Mouse (Mus musculus): Measurements from ENCODE around the gene Selenom. TPM values are rescaled to one million over a fixed set of nuclear protein-coding genes. Genes with fewer than 3 reads are reported as not detected.

Selenom gene
- polyA plus RNA-seq, 1 experiment, result 111 TPM

- peak; percentile 95 for DNase-seq
- TF ChIP-seq POLR2A (IDR thresholded peaks at IDR 0.05; ENCODE audit: borderline replicate concordance, extremely low read depth, low read depth, low read length), result peak; percentile 45; the same call in 1 of the 2 replicates
- TF ChIP-seq CTCF (IDR thresholded peaks at IDR 0.05; ENCODE audit: insufficient read depth, low read length), result peak; percentile 79
- under 1% methylated on average over 36 of the region's 36 CpGs for WGBS
- peak overlapping the region; percentile 85 for H3K4me3 ChIP-seq (replicated peaks; ENCODE audit: extremely low read depth, low read depth, low read length)
- peaks cover 6% of the 10 kb centered on the region; the same call in 1 of the 2 replicates for H3K4me1 ChIP-seq (ENCODE audit: control insufficient read depth, insufficient read depth, low read length)
Measured at GRCm38 (mm10) chr11:3535406-3535986, 21.0 kb downstream of the Selenom start.

GRCm38 (mm10) chr11:3536082-3536481 is 21.6 kb downstream of the Selenom start:
- 35% methylated on average over 5 of the region's 5 CpGs for WGBS
- Histone ChIP-seq H3K4me3 (replicated peaks; ENCODE audit: extremely low read depth, low read depth, low read length) (peak overlapping the region; percentile 85), H3K4me1 (ENCODE audit: control insufficient read depth, insufficient read depth, low read length) (peaks cover 6% of the 10 kb centered on the region; the same call in 1 of the 2 replicates)
- DNase-seq, result no peak
- TF ChIP-seq CTCF (IDR thresholded peaks at IDR 0.05; ENCODE audit: insufficient read depth, low read length) (no peak), POLR2A (IDR thresholded peaks at IDR 0.05; ENCODE audit: borderline replicate concordance, extremely low read depth, low read depth, low read length) (0 out of 2 replicates have a peak, but pooled peaks have one; percentile 7)

- DNase-seq, result no peak
- Histone ChIP-seq H3K4me3 (replicated peaks; ENCODE audit: extremely low read depth, low read depth, low read length) (no peak overlapping the region), H3K4me1 (ENCODE audit: control insufficient read depth, insufficient read depth, low read length) (peaks cover 6% of the 10 kb centered on the region; the same call in 1 of the 2 replicates)
- TF ChIP-seq CTCF (IDR thresholded peaks at IDR 0.05; ENCODE audit: insufficient read depth, low read length), result no peak
- no peak for TF ChIP-seq POLR2A (IDR thresholded peaks at IDR 0.05; ENCODE audit: borderline replicate concordance, extremely low read depth, low read depth, low read length)
- 73% methylated on average over 5 of the region's 5 CpGs for WGBS
Measured at GRCm38 (mm10) chr11:3536745-3537333, 22.4 kb downstream of the Selenom start.

GRCm38 (mm10) chr11:3537711-3538110 is 23.2 kb downstream of the Selenom start:
- H3K4me3 ChIP-seq (replicated peaks; ENCODE audit: extremely low read depth, low read depth, low read length), result peak overlapping the region; percentile 14
- peaks cover 6% of the 10 kb centered on the region; the same call in 1 of the 2 replicates for H3K4me1 ChIP-seq (ENCODE audit: control insufficient read depth, insufficient read depth, low read length)
- WGBS, result 63% methylated on average over 3 of the region's 3 CpGs
- TF ChIP-seq POLR2A (IDR thresholded peaks at IDR 0.05; ENCODE audit: borderline replicate concordance, extremely low read depth, low read depth, low read length) (no peak), CTCF (IDR thresholded peaks at IDR 0.05; ENCODE audit: insufficient read depth, low read length) (no peak)
- DNase-seq, result no peak

GRCm38 (mm10) chr11:3538341-3538740 is 23.9 kb downstream of the Selenom start:
- WGBS, result 35% methylated on average over 4 of the region's 4 CpGs
- DNase-seq, result no peak
- TF ChIP-seq CTCF (IDR thresholded peaks at IDR 0.05; ENCODE audit: insufficient read depth, low read length), result no peak
- no peak for TF ChIP-seq POLR2A (IDR thresholded peaks at IDR 0.05; ENCODE audit: borderline replicate concordance, extremely low read depth, low read depth, low read length)

GRCm38 (mm10) chr11:3539111-3539825 is 24.8 kb downstream of the Selenom start:
- DNase-seq, result peak; percentile 87
- 3% methylated on average over 33 of the region's 33 CpGs for WGBS
- H3K4me3 ChIP-seq (replicated peaks; ENCODE audit: extremely low read depth, low read depth, low read length), result peak overlapping the region; percentile 81
- peaks cover 6% of the 10 kb centered on the region; the same call in 1 of the 2 replicates for H3K4me1 ChIP-seq (ENCODE audit: control insufficient read depth, insufficient read depth, low read length)
- TF ChIP-seq CTCF (IDR thresholded peaks at IDR 0.05; ENCODE audit: insufficient read depth, low read length), result no peak
- peak; percentile 93 for TF ChIP-seq POLR2A (IDR thresholded peaks at IDR 0.05; ENCODE audit: borderline replicate concordance, extremely low read depth, low read depth, low read length)

More at GRCm38 (mm10) chr11:3538341-3538740, 23.9 kb downstream of the Selenom start:
- Histone ChIP-seq H3K4me3 (replicated peaks; ENCODE audit: extremely low read depth, low read depth, low read length) (peak overlapping the region; percentile 81), H3K4me1 (ENCODE audit: control insufficient read depth, insufficient read depth, low read length) (peaks cover 6% of the 10 kb centered on the region; the same call in 1 of the 2 replicates)

- TF ChIP-seq CTCF (IDR thresholded peaks at IDR 0.05; ENCODE audit: insufficient read depth, low read length) (no peak), POLR2A (IDR thresholded peaks at IDR 0.05; ENCODE audit: borderline replicate concordance, extremely low read depth, low read depth, low read length) (no peak)
- Histone ChIP-seq H3K4me1 (ENCODE audit: control insufficient read depth, insufficient read depth, low read length) (peaks cover 6% of the 10 kb centered on the region; the same call in 1 of the 2 replicates), H3K4me3 (replicated peaks; ENCODE audit: extremely low read depth, low read depth, low read length) (no peak overlapping the region)
- no peak for DNase-seq
- WGBS, result 61% methylated on average over 4 of the region's 4 CpGs
Measured at GRCm38 (mm10) chr11:3539826-3540196, 25.3 kb downstream of the Selenom start.

- Histone ChIP-seq H3K4me1 (ENCODE audit: control insufficient read depth, insufficient read depth, low read length) (peaks cover 6% of the 10 kb centered on the region; the same call in 1 of the 2 replicates), H3K4me3 (replicated peaks; ENCODE audit: extremely low read depth, low read depth, low read length) (peak within 1 kb of the TSS; percentile 73)
- 90% methylated on average over 23 of the region's 23 CpGs for WGBS
- TF ChIP-seq CTCF (IDR thresholded peaks at IDR 0.05; ENCODE audit: insufficient read depth, low read length), result no peak
- TF ChIP-seq POLR2A (IDR thresholded peaks at IDR 0.05; ENCODE audit: borderline replicate concordance, extremely low read depth, low read depth, low read length), result no peak
- no peak for DNase-seq
Measured at GRCm38 (mm10) chr11:3540451-3541085, 26.1 kb downstream of the Selenom start, which contains the start of gene Smtn. TSS of gene Smtn (minus strand) at chr11:3540612.

GRCm38 (mm10) chr11:3541932-3542331 is 27.4 kb downstream of the Selenom start:
- Histone ChIP-seq H3K4me3 (replicated peaks; ENCODE audit: extremely low read depth, low read depth, low read length) (no peak overlapping the region), H3K4me1 (ENCODE audit: control insufficient read depth, insufficient read depth, low read length) (peaks cover 6% of the 10 kb centered on the region; the same call in 1 of the 2 replicates)
- DNase-seq, result no peak
- 75% methylated on average over 3 of the region's 3 CpGs for WGBS
- TF ChIP-seq POLR2A (IDR thresholded peaks at IDR 0.05; ENCODE audit: borderline replicate concordance, extremely low read depth, low read depth, low read length), result no peak
- TF ChIP-seq CTCF (IDR thresholded peaks at IDR 0.05; ENCODE audit: insufficient read depth, low read length), result no peak

Data from lung, adult 2 months (tissue).